Mouse (Mus musculus) T-helper 1 cell (primary cell): ENCODE data around the gene Sv2a.

Experiments
- in situ Hi-C: fragments of 300-600 bp; cut with MboI, MseI; formaldehyde crosslinking; loops from one replicate; pipeline ENCODE4 v1.15.1; 2025; ENCODE audit warnings: high pct_unique_total_duplicates

The Sv2a gene

DNA sequence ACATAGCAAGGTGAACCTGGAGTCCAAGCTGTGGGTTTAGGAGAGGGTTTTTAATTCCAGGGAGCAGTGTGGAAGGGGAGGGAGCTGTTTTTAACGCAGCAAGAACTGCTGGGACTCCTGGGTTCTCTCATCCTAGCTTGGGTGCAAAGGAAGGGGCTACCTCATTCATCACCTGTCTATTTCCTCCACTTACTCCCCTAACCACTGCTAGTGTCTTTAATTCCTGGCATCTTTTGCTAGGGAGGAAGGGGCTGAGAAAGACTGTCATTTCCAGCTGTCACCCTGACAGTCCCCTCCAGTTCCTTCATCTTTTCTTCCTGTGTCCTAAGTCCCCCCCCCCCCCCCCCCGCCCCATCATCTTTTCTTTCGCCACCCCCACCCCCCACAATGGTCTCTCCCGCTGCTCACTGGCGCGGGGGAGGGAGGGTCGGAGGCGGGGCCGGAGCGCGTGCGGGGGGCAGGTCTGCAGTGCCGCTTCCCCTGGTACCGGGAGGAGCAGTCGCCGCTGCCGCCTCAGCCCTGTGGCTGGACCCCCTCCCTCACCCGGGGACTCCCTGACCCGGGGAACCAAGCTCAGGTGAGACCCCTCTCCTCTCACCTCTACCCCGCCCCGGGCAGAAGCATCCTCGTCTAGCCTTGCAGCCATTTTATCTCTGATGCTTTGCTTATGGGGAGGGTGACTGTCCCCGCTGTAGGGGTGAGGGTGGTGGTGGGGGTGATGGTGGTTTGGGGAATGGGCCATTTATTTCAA is at the start of gene Sv2a:
Gene Sv2a (plus strand): TSS at position 425 of the 751 bp plus-strand sequence.
- in situ Hi-C loops, result no loop called here

DNA sequence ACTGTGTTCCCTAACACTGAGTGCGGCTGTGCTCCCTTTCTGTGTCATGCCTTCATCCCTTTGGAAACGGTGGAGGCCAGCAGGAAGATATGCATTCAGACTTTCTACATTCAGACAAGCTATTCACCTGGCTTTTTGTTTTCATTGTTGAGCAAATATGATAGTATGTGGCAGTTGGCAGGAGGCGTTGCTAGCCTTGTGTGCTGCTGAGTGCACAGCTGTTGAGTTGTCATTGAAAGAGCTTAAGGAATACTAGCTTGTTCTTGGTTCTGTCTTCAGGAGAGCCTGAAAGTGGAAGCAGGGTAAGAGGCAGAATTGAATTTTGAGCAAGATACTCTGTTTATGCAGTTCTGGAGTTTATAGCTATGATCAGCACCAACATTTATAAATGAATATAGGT is 48.5 kb upstream of the Sv2a start:
- in situ Hi-C loops, result loop anchor here (10.0 kb wide), 1 partner anchor 1018 kb away; the partner anchor contains the start of gene Vps72

DNA sequence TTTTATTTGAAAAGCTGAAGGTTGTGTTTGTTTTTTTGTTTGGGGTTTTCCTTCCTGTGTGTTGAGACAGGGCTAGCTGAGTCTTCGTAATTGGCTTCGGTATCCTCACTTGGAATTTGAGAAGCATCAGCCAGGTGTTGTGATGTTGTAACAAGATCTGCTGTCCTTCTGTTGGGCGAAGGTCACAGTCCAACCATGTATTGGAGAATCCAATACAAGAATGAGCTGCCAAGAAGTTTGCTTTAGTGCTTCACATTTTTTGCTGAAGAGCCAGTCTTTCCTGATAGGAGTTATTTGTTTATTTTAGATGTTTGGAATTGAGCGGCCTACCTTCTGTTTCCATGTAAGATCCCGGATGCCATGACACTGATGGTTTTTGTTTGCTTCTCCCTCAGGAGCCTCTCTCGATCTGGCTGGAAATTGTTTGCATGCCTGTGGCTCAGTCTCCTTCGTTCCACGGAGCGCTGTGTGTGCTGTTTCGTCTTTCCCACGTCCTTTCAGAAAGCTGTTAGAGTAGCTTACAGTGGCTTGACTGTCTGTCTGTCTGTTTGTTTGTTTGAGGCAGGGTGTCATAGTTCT is 47.5 kb upstream of the Sv2a start:
- in situ Hi-C loops, result loop anchor here (10.0 kb wide), 1 partner anchor 1019 kb away; the partner anchor contains the start of gene Vps72

DNA sequence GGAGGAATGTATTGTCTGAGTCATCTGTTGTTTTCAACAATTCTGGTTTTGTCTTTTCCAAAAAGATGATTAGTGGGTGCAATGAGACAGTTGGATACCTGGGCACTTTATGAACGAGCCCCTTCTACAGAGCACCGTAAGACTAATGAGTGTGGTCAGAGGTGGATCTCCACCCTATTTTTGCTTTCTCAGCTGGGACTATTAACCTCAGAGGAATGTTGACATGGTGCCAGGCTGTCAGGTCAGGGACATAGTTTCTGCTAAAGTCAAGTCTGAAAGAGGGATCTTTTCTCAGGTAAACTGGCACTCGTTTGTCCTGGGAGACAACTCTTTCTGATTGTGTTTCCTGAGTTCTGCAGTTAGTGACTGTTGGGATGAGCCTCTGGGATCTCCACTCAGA is 45.9 kb upstream of the Sv2a start:
- in situ Hi-C loops, result loop anchor here (10.0 kb wide), 1 partner anchor 1020 kb away; the partner anchor contains the start of gene Vps72

DNA sequence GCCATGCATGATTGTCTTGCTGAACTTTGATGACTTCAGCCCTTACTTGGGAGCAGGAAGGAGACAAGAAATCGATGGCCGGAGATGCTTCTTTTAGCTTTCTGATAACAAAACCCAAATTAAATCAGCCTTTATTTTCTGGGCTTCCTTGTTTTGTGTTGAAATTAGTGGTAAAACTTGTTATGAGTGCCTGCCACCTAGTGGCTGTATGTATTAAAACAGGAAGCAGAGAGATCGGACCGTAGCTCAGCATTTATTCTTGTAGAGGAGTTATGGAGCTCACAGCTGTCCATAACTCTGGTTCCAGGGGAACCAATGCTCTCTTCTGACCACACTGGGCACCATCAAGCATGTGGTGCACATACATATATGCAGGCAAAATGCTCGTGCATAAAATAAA is 33.0 kb upstream of the Sv2a start:
- in situ Hi-C loops, result loop anchor here (5.0 kb wide), 2 partner anchors 61 to 186 kb away; no protein-coding TSS in a partner anchor

DNA sequence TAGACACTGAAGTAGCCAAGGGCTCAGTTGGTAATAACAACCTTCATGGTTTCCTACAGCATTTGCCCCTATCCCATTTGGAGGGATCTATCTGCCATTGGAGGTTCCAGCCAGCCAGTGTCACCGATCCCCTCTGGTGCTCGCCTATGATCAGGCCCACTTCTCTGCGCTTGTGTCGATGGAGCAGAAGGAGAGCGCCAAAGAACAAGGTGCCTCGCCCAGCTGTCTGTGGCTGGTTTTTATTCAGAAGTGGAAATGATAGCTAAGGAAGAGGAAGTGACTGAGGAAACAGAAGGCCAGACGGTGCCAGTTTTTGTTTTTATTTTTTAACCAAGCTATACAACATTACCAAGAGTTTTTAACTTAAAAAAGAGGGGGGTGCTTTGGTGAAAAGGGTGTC is 29.1 kb upstream of the Sv2a start:
- in situ Hi-C loops, result loop anchor here (10.0 kb wide), 1 partner anchor 1063 kb away; no protein-coding TSS in a partner anchor

DNA sequence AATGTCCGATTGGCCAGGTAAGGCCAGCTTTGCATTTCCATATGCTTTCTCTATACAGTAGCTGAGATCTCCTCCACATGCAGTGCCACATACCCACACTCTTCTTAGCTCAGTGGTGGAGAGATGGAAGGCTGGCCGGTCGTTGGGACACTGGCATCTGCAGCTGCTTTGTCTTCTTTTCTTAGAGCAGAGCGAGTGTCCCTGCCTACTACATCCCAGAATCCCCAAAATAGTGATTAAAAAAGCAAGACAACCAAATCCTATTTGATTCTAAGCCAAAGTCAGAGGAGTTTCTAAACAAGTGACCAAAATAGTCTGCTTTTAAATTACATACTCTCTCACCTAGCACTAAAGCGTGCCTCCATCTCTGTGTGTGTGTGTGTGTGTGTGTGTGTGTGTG is 28.3 kb upstream of the Sv2a start:
- in situ Hi-C loops, result loop anchor here (10.0 kb wide), 1 partner anchor 1062 kb away; no protein-coding TSS in a partner anchor

DNA sequence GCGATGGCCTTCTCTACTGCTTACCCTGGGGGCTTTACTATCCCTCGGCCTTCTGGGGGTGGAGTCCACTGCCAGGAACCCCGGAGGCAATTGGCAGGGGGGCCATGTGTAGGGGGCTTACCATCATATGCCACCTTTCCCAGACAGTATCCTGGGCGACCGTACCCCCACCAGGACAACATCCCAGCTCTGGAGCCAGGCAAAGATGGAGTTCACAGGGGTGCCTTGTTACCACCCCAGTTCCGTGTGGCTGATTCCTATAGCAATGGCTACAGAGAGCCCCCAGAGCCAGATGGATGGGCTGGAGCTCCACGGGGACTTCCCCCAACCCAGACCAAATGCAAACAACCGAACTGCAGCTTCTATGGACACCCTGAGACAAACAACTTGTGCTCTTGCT is 25.4 kb upstream of the Sv2a start:
- in situ Hi-C loops, result loop anchor here (10.0 kb wide), 1 partner anchor 1059 kb away; no protein-coding TSS in a partner anchor

DNA sequence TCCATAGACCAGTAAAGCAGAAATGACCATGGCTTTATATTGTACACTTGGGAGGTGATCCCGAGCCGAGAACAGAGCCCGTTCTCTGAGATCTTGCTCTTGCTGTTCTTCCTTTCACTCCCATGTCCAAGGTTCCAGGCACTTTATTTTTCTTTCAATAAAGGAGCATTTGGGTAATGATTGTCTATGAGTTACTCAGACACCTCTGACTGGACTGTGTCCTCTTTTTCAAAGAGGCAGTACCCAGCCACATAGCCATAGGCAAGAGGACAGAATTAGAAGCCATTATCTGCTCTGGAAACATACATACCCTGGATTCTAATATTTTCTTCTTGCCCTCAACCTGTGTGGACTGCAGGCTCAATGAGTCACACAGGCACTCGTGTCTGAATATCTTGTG is 21.1 kb upstream of the Sv2a start:
- in situ Hi-C loops, result loop anchor here (10.0 kb wide), 1 partner anchor 1055 kb away; no protein-coding TSS in a partner anchor

DNA sequence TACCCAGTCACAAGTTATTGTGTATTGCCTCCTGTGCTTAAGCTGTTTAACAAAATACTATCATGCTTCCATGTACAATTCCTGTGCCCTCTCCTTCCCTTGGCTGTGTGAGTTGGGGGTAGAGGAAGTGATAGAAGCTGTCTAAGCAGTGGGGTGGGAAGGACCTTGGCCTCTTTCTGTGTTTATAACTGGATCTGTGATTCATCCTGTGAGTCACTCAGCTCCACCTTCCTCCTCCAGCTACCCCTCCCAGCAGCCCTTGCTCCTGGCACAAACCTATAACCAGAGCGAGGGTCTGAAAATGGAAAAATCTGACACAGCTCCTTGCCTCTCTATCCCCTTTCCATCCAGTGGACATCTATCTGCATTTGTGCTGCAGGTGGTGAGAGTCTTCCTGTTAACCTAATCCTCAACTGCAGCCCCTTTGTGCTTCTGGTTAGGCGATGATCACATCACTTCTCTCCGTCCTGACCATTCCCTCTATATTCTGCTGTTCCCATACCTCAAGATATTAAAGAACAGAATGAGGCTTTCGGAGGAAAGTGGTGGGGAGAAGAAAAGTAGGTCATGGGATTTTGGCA is 20.6 kb upstream of the Sv2a start:
- in situ Hi-C loops, result no loop called here

DNA sequence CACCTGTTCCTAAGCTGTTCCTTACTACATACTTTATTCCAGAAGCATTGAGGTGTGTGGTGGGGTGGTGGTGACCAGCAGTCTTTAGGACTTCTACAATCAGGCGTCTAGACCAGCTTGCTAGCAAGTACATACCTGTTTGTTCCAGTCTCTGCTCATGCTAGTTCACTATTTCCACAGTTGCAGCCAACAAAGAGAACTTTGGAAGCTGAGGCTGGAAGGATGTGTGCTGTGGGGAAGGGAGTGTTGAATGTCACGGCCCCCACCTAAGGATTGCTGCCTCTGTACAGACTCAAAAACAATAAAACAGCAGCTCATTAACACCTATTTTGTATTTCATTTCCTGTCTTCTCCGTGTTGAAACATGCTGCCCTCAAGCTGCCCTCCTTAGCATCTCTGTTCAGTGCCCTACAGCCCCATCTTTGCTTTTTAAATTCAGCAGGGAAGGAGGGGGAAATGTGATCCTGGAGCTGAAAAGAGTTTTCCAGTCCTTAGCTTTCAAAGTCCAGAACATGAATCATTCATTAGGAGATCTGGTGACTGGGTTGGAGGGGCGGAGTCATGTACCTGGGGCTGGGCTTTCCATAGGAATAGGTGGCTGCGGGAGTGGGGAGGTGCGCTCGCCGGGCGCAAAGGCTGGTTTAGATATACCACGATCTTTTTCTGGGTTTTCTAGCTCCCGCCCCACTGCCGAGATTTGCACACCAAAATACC is 20.0 kb upstream of the Sv2a start:
- in situ Hi-C loops, result no loop called here

DNA sequence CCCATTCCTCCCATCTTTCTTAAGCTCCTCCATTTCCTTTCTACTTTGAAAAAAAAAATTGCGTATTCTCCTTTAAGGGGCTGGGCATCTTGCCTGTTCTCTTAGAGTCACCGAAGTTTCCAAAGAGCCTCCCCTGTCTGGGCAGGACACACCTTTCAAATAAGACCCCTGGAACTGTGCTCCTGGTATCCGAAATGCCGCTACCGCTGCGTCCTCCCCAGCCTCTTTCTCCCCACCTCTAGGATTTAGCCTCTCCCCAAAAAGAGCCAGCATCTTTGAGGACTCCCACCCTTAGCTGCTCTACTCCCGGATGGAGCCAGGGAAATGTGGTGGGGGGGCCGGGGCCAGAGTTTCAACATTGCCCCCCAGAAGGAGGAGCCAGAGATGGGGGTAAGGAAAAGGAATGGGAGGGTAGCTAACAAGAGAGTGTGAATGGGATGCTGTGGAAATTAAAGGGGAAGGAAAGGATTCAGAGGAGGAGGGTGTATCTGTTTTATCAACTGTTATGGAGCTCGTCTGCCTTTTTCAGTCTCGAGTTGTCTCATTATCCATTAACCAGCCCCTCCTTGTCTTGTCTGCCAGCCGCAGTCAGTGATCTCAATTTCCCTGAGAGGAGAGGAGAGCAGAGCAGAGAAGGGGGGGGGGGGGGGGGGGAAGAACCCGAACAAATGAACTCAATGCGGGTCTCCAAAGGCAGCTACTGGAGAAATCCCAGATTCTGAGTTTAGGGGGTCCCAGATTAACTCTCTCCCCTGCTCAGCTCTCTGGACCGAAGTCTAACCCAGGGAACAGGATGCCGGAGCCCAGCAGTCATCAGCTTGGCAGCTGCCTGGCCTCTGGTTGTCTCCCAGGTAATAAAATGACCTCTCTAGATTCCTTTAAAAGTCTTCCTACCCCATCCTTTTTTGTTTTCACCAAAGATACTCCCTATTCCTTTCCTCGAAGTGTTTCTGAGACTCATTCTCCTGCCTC is 18.8 kb upstream of the Sv2a start, which contains the start of gene Mtmr11:
Gene Mtmr11 (plus strand): TSS at position 136 of the 972 bp plus-strand sequence.
- in situ Hi-C loops, result no loop called here

DNA sequence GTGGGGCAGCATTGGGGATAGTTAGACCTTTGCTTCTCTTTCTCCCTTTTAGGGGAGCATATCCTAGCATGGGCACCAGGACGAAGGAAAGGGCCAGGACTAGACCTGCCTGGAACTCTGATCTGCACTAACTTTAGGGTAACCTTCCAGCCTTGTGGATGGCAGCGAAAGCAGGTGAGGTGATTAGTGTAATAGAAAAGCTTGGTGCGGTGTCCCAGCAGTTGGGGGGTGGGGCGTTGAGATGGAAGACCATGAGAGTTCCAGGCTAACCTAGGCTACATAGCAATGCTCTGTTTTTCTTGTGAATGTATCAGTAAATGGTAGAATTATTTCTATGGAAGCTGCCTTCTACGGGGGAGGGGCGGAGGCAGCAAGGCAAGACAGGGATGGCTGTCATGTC is 17.9 kb upstream of the Sv2a start:
- in situ Hi-C loops, result no loop called here

DNA sequence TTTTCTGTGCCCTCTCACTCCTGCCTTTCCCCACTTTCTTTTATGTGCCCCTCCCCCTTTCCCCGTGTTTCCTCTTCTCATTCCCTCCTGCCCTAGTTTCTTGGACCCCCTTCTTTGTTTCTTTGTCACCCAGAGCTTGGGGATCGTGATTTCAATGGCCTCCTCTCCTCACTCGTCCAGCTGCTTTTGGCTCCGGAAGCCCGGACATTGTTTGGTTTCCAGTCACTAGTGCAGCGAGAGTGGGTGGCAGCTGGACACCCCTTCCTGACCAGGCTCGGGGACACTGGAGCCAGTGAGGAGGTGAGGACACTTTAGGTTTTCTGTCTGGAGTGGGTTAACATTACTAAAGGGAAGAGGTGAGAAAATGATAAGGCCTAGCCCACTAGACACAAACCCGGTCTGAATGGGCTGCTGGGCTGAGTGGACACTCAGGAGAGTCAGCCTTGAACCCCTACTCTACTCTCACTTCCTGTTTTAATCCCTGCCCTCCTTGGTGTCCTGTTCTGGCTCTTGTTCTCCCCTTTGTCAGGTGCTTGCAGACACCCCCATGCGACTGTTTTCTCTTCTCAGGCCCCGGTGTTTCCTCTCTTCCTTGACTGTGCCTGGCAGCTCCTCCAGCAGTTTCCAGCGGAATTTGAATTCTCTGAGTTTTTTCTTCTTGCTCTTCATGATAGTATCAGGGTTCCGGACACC is 12.3 kb upstream of the Sv2a start:
- in situ Hi-C loops, result no loop called here

DNA sequence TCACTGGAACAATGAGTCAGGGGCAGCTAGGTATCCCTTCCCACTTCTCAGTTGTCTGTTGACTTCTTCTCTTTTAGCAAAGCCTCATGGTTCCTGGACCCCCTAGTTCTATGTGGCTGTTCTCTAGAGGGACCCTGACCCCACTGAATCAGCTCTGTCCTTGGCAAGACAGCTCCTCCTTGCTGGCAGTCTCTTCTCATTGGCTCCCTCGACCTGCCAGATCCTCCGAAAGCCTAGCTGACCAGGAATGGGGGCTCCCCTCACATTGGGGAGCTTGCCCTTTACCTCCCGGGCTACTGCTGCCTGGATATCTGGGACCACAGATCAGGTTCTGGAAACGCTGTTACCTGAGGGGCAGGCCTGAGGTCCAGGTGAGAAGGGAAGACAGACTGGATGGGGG is 10.7 kb upstream of the Sv2a start:
- in situ Hi-C loops, result no loop called here

DNA sequence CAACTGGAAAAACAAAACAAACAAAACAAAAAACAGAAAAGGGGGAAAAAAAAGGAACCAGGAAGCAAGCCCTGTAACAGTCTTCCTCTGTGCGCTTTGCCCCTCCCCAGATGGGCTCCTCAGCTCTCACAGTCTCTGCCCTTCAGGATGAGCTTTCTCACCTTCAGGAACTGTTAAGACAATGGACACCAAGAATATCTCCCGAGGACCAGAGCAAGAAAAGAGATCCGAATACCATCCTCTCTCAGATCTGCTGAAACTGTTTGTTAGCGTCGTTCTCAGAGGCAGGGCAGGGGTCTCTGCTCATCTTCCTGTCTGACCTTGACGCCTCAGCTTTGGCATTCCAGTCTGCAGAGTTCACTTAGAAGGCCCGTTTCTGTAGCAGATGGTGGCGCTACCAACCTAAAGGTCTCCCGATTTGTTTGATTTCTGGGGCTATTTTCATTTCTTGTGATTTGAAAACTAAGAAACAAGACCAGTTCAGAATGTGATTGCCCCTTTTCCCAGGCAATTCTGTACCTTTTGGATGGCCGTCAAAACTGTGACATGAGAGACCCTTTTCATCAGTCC is 9.9 kb upstream of the Sv2a start:
- in situ Hi-C loops, result no loop called here

DNA sequence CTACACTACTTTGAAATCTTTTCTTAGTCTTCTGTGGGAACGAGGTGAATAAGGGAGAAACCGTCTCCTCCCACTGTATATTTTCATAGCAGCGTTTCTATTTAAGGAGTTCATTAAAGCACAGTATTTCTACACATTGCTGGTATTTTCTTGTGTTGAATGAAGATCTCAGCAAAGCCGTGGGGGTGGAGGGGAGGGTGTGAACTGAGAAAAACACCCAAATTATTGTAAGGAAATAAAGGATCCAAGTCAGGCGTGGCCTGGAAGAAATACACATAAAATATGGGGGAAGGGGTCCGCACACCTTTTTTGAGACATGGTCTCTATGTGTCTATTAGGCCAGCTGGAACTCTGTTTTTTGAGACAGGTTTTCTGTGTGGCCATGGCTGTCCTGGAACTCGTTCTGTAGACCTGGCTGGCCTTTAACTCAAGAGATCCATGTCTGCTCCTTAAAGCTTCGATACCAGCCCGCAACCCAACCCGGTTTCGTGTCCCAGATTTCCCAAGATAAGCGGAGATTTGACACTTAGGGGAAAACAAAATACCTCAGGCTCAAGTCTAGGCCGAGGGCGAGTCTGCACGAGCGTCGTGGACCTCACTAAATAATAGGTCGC is 9.3 kb upstream of the Sv2a start:
- in situ Hi-C loops, result no loop called here

DNA sequence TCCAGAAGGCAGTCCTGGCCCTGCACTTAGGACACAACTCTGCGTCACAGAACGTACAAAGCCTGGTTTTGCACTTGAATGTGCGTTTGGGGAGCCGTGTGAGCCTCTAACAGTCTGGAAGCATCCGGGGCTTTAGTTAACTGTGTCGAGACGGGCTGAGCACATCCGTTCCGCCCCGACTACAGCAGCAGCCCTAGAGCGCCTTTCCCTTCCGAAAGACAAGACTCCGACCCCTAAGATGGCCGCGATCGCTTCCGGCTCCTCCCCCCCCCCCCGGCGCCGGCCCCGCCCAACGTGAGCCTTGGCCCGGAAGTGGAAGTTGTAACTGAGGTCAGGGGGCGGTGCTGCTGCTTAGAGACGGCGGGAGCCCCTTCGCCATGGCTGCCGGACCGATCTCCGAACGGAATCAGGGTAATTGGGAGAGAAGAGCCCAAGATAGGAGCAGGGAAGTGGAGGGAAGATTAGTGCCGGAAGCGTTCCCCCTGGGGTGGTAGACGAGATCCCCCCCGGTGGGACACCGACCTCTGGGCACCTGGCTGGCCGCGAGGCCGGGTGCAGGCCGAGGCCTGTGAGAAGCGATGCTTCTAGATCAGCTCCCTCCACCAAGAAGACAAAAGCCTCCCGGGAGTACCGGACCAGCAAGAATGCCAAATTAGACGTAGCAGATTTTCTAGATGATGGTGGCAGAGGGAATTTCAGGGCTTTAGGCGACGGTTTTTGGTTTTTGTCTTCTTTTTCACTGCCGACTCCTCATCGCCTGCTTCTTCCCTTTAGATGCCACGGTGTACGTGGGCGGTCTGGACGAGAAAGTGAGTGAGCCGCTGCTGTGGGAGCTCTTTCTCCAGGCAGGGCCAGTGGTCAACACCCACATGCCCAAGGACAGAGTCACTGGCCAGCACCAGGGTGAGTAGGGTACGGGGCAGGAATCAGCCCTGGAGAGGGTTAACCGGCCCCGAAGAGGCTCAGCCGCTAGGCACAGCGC is 8.5 kb upstream of the Sv2a start, which contains the start of gene Sf3b4:
Gene Sf3b4 (plus strand): TSS at position 136 of the 982 bp plus-strand sequence.
- in situ Hi-C loops, result no loop called here
